Mouse (Mus musculus) hindbrain, embryonic 14.5 days (tissue): ENCODE data around the gene Inafm1. TPM values are rescaled to one million over a fixed set of nuclear protein-coding genes. Genes with fewer than 3 reads are reported as not detected.
"Not testable (repeated sequence)": the region's sequence is repeated elsewhere in the genome, so short reads cannot be mapped to it uniquely, and the experiment has no call there.

ENCODE experiments used
- ATAC-seq: fragments of 200-750 bp; cut with Nextera tagmentation; 2 replicates; pipeline ENCODE4 v1.8.0; 2017; ENCODE audit warnings: moderate number of reproducible peaks, mild to moderate bottlenecking, moderate TSS enrichment, moderate library complexity; ENCODE audit not compliant: low FRiP score
- DNase-seq: peaks from one replicate; pipeline ENCODE4 v3.0.0-alpha.2; 2015; ENCODE audit warnings: low spot score
- H3K27ac ChIP-seq: fragments of 300-500 bp; sonication (generic); 2 replicates; pipeline ENCODE4 v1.5.1; 2014; ENCODE audit warnings: mild to moderate bottlenecking, moderate library complexity
- H3K27me3 ChIP-seq: fragments of 300-500 bp; sonication (generic); 2 replicates; pipeline ENCODE4 v1.6.1; 2014; ENCODE audit warnings: mild to moderate bottlenecking, low read length, mixed read lengths; ENCODE audit not compliant: control insufficient read depth, insufficient read depth
- H3K36me3 ChIP-seq: fragments of 300-500 bp; sonication (generic); replicated peaks from 2 replicates; pipeline ENCODE4 v1.6.1; 2014; ENCODE audit not compliant: control insufficient read depth, insufficient read depth
- H3K4me1 ChIP-seq: fragments of 300-500 bp; sonication (generic); replicated peaks from 2 replicates; pipeline ENCODE4 v1.6.1; 2014; ENCODE audit warnings: antibody characterized with exemption, low read length, mixed read lengths; ENCODE audit not compliant: control insufficient read depth, insufficient read depth
- H3K4me2 ChIP-seq: fragments of 300-500 bp; sonication (generic); replicated peaks from 2 replicates; pipeline ENCODE4 v1.6.1; 2014; ENCODE audit warnings: mild to moderate bottlenecking, moderate library complexity
- H3K4me3 ChIP-seq: fragments of 300-500 bp; sonication (generic); replicated peaks from 2 replicates; pipeline ENCODE4 v1.5.1; 2014; ENCODE audit warnings: mild to moderate bottlenecking, low read length
- H3K9ac ChIP-seq: fragments of 300-500 bp; sonication (generic); 2 replicates; pipeline ENCODE4 v1.6.1; 2014
- H3K9me3 ChIP-seq: fragments of 300-500 bp; sonication (generic); 2 replicates; pipeline ENCODE4 v1.6.1; 2016; ENCODE audit warnings: low read length; ENCODE audit not compliant: control insufficient read depth
- WGBS: fragments of 180-500 bp; shearing (Covaris S2); extraction: QIAGEN DNeasy Blood & Tissue Kit; methylation state at CpG from one replicate; pipeline ENCODE4 v1.1.7; 2014; 5-methylcytosine and 5-hydroxymethylcytosine counted together
- polyA plus RNA-seq: library from polyadenylated mRNA; unstranded; fragments of >200 nt; fragmentation: Nextera tagmentation; extraction: Ambion mirVana; gene quantifications from 2 replicates; pipeline ENCODE4 v1.2.1, GENCODE M21; 2014

Gene Inafm1
- polyA plus RNA-seq, 1 experiment from 2014 or later = 51.3 TPM

DNA sequence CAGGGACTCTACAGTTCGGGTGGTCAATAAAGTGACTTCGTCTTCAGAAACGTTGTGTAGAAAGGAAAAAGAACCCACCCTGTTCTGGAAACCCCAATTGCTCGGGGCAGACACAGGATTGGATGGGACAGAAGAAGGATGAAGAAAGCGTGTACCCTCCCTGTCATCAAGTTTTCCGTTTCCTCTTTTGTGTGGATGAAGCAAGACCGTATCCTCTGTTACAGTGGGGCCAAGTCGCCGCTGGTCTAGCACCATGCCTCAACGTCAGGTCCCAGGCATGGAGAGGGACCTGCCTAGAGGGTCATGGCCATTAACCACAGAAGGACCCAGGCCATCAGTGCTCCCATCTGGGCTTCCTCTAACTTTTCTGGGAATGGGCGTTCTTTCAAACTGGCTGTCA, 15.6 kb downstream of the Inafm1 start:
- DNase-seq = no peak
- ATAC-seq = no peak
- no peak overlapping the region for H3K9ac ChIP-seq
- no peaks in the 10 kb centered on the region for H3K9me3 ChIP-seq
- no peaks in the 10 kb centered on the region for H3K4me1 ChIP-seq
- H3K4me2 ChIP-seq = no peak overlapping the region
- no peaks in the 10 kb centered on the region for H3K36me3 ChIP-seq
- no peaks in the 10 kb centered on the region for H3K27me3 ChIP-seq
- H3K4me3 ChIP-seq = no peak overlapping the region
- WGBS = 91% methylated on average over 11 of the region's 11 CpGs
- H3K27ac ChIP-seq = no peak overlapping the region

DNA sequence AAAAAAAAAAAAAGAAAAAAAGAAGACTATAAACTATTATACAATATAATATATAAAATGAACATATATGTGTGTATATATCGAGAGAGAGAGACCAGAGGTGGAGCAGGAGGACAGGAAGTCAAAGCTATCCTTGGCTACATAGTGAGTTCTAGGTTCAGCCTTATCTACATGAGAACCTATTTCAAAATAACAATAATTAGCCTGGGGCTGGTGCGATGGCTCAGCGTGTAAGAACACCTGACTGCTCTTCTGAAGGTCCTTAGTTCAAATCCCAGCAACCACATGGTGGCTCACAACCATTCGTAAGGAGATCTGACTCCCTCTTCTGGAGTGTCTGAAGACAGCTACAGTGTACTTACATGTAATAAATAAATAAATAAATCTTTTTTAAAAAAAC, 17.5 kb downstream of the Inafm1 start:
- H3K4me2 ChIP-seq, H3K4me1 ChIP-seq, H3K27ac ChIP-seq, H3K27me3 ChIP-seq, H3K9ac ChIP-seq, ATAC-seq, H3K36me3 ChIP-seq, H3K9me3 ChIP-seq, H3K4me3 ChIP-seq, DNase-seq: not testable (repeated sequence)
- 81% methylated on average over 4 of the region's 4 CpGs for WGBS

DNA sequence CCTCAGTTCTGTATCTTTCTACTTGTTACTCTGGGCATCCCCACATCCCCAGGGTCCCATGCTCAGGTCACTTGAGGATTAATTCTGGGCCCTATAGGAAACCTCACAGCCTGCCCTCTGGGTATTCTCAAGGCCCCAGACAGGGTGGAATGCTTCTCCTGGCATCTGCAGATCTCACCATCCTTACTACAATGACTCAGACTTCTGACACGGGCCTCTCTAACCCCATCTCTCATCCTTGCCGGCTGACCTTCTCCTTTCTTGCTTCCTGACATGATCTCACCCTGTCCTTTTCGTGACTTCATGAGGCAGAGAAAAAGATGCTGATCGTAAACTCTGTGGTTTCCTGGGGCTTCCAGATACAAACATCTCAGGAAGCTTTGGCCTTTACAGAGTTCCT, 19.2 kb downstream of the Inafm1 start:
- no peak overlapping the region for H3K27ac ChIP-seq
- H3K9me3 ChIP-seq = no peaks in the 10 kb centered on the region
- 78% methylated on average over 4 of the region's 4 CpGs for WGBS
- ATAC-seq = no peak
- DNase-seq = no peak
- H3K36me3 ChIP-seq = no peaks in the 10 kb centered on the region
- no peaks in the 10 kb centered on the region for H3K27me3 ChIP-seq
- H3K9ac ChIP-seq = no peak overlapping the region
- H3K4me3 ChIP-seq = no peak overlapping the region
- no peak overlapping the region for H3K4me2 ChIP-seq
- H3K4me1 ChIP-seq = no peaks in the 10 kb centered on the region

DNA sequence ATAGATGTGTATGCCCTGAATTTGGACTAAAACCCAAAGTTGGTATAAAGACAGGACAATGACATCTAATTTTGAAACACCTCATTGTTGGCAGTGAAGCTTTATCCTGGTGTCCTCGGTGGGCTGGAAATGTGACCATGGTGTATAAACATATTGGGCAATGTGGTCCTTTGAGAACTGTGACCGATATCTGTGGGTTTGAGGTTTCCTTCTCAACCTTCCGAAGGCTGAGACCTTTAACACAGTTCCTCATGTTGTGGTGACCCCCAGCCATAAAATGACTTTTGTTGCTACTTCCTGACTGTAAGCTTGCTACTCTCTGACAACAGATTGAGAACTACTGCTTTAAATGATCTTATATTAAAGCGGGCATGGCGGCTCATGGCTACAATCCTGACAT, 22.7 kb downstream of the Inafm1 start:
- 93% methylated on average over 5 of the region's 5 CpGs for WGBS
- no peak overlapping the region for H3K9ac ChIP-seq
- ATAC-seq (no peak), DNase-seq (no peak)
- H3K36me3 ChIP-seq = no peaks in the 10 kb centered on the region
- H3K27me3 ChIP-seq = no peaks in the 10 kb centered on the region
- H3K9me3 ChIP-seq = no peaks in the 10 kb centered on the region
- no peak overlapping the region for H3K4me2 ChIP-seq
- H3K4me1 ChIP-seq = no peaks in the 10 kb centered on the region
- no peak overlapping the region for H3K4me3 ChIP-seq
- H3K27ac ChIP-seq = no peak overlapping the region

DNA sequence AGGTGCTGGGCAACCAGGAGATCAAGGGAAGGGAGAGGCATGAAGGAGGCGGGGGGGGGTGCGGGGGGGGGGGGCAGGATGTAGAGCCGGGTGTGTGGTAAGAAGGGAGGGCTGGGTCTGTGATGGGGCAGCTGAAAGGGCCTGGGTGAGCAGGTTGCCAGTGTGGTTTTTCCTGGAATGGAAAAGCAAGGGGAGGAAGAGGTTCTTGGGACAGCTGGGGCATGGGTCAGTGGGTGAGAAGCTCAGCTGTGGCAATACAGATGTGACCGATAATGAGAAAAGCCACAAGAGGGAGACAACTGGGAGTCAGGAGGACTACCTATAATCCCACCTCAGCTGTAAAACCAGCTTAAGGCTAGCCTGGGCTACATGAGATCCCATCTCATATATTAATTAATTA, 27.5 kb downstream of the Inafm1 start:
- no peak for ATAC-seq

DNA sequence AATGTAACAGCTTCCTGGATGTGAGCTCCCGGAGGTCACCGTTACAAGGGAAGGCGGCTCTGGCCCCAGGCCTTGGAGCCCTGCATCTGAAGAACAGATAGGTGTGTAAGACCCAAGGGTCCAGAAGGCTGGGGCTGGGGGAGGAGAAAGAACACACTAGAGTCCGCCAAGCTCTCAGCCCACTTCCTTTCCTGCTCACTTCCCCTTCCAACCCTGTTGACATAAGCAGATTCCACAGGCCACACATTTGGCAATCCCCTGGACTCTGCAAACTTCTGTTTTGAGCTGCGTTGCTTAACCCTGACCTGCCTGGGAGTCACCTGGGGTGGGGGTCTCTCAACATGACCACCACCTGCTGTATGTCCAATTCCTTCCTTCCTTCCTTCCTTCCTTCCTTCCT, 29.4 kb downstream of the Inafm1 start, which contains the start of gene C5ar2:
Gene C5ar2 (minus strand): TSS at position 88 of the 400 bp plus-strand sequence.
- no peaks in the 10 kb centered on the region for H3K36me3 ChIP-seq
- no peaks in the 10 kb centered on the region for H3K9me3 ChIP-seq
- H3K4me1 ChIP-seq = no peaks in the 10 kb centered on the region
- H3K9ac ChIP-seq = no peak within 1 kb of the TSS
- H3K4me2 ChIP-seq = no peak within 1 kb of the TSS
- H3K27ac ChIP-seq = no peak within 1 kb of the TSS
- 82% methylated on average over 5 of the region's 5 CpGs for WGBS
- ATAC-seq (no peak), DNase-seq (no peak)
- H3K27me3 ChIP-seq = no peaks in the 10 kb centered on the region
- H3K4me3 ChIP-seq = no peak within 1 kb of the TSS

More for the DNA sequence above, 27.5 kb downstream of the Inafm1 start:
- no peaks in the 10 kb centered on the region for H3K36me3 ChIP-seq
- no peak for DNase-seq
- H3K27me3 ChIP-seq = no peaks in the 10 kb centered on the region
- no peaks in the 10 kb centered on the region for H3K9me3 ChIP-seq
- WGBS = 65% methylated on average over 1 of the region's 4 CpGs
- H3K9ac ChIP-seq = no peak overlapping the region
- no peak overlapping the region for H3K27ac ChIP-seq
- no peak overlapping the region for H3K4me2 ChIP-seq
- no peak overlapping the region for H3K4me3 ChIP-seq
- H3K4me1 ChIP-seq = no peaks in the 10 kb centered on the region

DNA sequence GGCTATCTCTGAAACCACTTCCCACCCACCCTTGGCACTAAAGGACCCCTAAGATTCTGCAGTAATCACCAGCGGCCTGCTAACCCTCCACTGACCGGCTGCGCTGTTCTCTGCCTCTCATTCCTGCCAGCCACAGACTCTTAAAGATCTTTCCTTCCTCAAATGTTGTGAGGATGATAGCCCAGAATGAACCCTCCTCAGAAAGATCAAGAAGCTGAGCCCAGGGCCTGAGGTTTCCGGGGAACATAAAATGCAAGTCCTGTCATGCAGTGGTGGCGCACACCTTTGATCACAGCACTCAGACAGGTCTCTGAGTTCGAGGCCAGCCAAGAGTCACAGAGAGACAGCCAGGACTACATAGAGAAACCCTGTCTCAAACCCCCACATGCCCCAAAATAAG, 31.2 kb downstream of the Inafm1 start:
- no peaks in the 10 kb centered on the region for H3K4me1 ChIP-seq
- WGBS = 87% methylated on average over 6 of the region's 6 CpGs
- no peak for DNase-seq
- H3K4me3 ChIP-seq = no peak overlapping the region
- no peaks in the 10 kb centered on the region for H3K27me3 ChIP-seq
- no peak overlapping the region for H3K27ac ChIP-seq
- H3K9me3 ChIP-seq = no peaks in the 10 kb centered on the region
- no peak for ATAC-seq
- H3K9ac ChIP-seq = no peak overlapping the region
- no peaks in the 10 kb centered on the region for H3K36me3 ChIP-seq
- no peak overlapping the region for H3K4me2 ChIP-seq

DNA sequence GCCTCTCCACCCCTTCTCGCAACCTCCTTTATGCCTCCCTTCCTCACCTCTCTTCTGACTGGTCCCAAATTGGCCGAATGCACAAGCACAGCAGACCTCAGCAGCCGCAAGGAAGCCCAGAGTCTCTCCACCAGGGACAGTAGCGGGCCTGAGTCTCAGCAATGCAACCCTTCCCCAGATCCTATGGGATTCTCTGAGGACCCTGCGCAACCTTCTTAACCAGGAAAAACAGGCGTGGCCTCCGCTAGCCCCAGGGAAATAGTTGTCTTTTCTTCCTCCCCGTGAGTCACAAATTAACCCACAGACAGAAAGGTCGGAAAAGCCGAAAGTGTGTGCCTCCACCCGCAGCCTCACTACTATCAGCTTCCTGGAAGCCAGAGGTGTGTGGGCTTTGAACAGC, 31.6 kb downstream of the Inafm1 start:
- no peaks in the 10 kb centered on the region for H3K27me3 ChIP-seq
- no peak overlapping the region for H3K4me2 ChIP-seq
- no peak overlapping the region for H3K27ac ChIP-seq
- H3K4me1 ChIP-seq = no peaks in the 10 kb centered on the region
- no peak overlapping the region for H3K9ac ChIP-seq
- ATAC-seq = no peak
- no peaks in the 10 kb centered on the region for H3K9me3 ChIP-seq
- no peaks in the 10 kb centered on the region for H3K36me3 ChIP-seq
- DNase-seq = no peak
- no peak overlapping the region for H3K4me3 ChIP-seq
- 64% methylated on average over 11 of the region's 11 CpGs for WGBS

DNA sequence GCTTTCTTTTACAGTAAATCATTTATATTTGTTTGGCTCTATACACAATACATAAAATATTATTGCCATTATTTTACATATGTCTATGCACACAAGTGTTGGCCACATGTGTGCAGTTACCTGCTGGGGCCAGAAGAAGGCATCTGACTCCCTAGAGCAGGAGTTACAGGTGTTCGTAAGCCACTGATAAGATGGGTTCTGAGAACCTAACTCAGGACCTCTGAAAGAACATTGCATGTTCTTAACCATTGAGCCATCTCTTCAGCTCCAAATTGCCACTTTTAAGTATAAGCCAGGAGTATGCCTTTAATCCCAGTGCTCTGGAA, 32.5 kb downstream of the Inafm1 start:
- no peak for DNase-seq
- no peak overlapping the region for H3K9ac ChIP-seq
- no peak overlapping the region for H3K4me3 ChIP-seq
- no peaks in the 10 kb centered on the region for H3K27me3 ChIP-seq
- ATAC-seq = no peak
- H3K36me3 ChIP-seq = no peaks in the 10 kb centered on the region
- no peak overlapping the region for H3K4me2 ChIP-seq
- WGBS = 98% methylated on average over 1 of the region's 1 CpGs
- H3K9me3 ChIP-seq = no peaks in the 10 kb centered on the region
- no peak overlapping the region for H3K27ac ChIP-seq
- no peaks in the 10 kb centered on the region for H3K4me1 ChIP-seq

DNA sequence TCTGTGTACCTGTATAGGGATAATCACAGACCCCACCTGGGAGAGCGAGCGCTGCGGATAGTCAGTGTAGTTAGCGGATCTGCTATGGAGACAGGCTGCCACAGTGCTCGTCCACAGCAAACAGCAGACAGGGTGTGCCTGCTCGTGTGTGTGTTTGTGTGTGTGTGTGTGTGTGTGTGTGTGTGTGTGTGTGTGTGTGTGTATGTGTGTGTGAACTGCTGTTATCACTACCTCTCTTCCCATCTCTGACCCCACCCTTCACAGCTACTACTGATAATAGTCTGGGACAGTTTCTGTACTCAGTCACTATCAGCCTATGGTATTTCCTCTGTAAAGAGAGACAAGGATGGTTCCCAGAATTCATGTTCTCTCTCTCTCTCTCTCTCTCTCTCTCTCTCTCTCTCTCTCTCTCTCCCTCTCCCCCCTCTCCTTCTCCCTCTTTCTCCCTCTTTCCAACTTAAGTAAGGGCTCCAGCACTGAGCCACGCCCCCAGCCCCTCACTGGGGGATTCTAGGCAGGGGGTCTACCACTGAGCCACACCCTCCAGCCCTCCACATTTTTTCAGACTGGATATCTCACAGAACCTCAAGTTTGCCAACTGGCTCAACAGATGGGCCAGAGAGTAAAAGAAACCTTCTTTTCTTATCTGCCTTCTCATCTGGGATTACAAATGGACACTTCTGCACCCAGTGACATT, 33.0 kb downstream of the Inafm1 start:
- Histone ChIP-seq H3K9ac (no peak overlapping the region), H3K4me3 (no peak overlapping the region), H3K27ac (no peak overlapping the region), H3K36me3 (no peaks in the 10 kb centered on the region), H3K27me3 (no peaks in the 10 kb centered on the region), H3K4me2 (no peak overlapping the region), H3K9me3 (no peaks in the 10 kb centered on the region), H3K4me1 (no peaks in the 10 kb centered on the region)
- ATAC-seq = no peak
- no peak for DNase-seq
- 85% methylated on average over 7 of the region's 7 CpGs for WGBS
